Mouse (Mus musculus) c-Kit-positive CD71-positive TER-119-negative erythroid progenitor cells, embryonic 14.5 days (primary cell): ENCODE measurements around the gene Lrrc29.

ENCODE experiments used
- DNase-seq: peaks from one replicate; pipeline ENCODE4 v3.0.0-alpha.2; 2013; ENCODE audit warnings: low read depth

Gene Lrrc29

DNA sequence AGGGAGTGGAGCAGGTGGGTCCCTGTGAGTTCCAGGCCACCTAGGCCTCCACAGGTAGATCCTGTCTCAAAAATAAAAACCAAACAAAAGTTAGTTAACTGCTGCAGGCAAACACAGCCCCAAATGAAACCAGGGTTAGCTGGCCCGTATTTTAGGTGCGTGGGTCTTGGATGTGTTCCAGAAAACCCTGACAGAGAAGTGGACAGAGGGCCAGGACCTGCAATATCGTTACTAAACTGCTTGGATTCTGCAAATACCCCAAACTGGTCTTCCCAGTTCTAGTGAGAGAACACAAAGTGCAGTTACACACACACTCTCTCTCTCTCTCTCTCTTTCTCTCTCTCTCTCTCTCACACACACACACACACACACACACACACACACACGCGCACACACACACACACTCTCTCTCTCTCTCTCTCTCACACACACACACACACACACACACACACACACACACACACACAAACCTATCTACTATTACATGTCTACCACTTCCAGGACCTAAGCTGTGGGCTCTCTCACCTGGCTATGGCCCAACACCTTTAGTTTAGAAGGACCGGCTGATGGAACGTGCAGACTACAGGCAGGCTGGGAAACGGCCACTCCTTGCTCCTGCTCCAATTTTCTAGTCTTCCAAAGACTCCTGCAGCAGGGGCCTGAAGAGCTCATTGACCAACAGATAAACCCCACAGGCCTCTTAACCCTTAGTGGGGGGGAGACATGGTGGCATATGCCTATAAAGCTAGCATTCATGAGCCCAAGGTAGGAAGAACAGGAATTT lies 17.9 kb upstream of the Lrrc29 start:
- DNase-seq: no peak

DNA sequence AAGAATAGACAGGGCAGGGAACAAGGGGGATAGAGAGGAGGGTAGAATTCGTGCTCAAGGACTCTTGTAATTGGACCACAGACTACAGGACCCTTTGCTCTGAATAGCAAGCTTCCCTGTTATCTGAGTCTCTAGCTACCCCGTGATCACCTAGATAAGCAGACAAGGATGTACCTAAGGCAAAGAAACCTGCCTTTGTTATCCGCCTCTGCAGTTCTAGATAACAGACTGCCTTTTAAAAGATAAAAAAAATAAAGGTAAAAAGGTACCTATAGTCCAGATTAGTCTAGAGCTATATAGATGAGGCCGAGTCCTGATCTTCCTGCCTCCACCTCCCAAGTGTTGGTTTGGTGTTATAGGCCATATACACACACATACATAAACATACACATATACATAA lies 16.7 kb upstream of the Lrrc29 start:
- DNase-seq: no peak

DNA sequence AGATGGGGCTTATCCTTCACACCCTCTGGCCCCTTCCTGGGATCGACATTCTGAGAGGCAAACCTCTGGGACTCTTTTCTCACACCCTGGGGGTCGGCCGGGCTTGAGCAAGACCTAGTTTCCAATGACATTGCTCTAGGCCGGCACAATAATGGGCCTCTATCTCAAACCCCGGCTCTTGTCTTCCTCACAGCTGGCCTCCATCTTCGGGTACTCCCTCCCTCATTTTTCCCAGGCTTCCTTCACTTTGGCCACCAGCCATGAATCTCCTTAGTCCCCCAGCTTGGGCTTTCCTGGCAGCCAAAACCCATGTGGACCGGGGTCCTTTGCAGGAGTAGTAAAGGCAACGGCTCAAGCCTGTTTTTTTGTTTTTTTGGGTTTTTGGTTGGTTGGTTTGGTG lies 15.3 kb upstream of the Lrrc29 start:
- no peak for DNase-seq

DNA sequence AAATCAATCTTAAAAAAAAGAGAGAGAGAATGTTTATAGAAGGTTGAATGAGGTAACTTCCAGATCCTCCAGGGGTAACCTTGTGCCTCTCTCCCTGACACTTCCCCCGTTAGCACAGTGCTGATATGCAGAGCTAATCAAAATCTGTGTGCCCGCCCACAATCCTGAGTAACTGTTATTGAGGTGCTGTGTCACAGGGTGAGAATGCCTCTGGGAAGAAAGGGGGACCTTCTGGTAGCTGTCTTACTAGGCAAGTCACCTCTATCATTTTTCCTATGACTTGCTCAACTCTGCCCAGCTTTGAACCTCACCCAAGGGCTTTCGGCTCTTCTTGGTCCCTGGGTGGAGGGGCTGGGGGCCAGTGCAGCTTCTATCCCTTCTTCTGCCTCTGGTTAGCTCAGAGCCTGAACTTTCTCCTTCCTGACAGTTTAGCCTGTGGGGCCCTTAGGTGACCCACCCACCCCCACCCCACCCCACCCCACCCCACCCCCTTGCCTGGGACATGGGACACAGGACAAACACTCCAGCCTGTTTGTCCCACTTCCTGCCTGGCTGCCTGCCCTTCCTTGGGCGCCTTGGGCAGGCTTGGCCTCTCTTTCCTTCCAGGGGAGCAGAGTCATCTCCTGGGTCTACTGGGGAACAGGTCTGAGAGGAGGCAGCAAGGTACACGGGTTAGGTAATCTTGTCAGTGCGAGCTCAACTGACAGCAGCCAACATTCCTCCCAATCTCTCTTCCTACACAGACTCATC lies 14.0 kb upstream of the Lrrc29 start:
- DNase-seq: peak; percentile 56

DNA sequence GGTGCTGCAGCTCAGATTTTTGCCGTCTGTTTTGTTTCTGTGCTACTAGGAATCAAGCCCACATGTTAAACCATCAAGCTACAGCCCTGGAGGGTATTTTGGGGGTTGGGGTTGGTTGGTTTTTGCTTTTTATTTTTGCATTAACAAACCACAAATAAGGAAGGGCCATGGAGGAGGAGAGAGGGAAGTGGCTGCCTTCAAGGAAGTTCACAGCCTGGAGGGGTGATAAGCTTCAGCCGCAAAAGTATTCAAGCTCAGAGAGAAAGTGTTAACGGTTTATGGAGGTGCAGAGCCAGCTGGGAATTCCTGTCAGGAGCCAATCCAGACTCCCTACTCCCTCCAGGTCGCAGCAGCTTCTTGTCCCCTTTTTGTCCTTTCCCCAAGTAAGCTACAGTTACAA lies 12.9 kb upstream of the Lrrc29 start:
- DNase-seq: no peak

DNA sequence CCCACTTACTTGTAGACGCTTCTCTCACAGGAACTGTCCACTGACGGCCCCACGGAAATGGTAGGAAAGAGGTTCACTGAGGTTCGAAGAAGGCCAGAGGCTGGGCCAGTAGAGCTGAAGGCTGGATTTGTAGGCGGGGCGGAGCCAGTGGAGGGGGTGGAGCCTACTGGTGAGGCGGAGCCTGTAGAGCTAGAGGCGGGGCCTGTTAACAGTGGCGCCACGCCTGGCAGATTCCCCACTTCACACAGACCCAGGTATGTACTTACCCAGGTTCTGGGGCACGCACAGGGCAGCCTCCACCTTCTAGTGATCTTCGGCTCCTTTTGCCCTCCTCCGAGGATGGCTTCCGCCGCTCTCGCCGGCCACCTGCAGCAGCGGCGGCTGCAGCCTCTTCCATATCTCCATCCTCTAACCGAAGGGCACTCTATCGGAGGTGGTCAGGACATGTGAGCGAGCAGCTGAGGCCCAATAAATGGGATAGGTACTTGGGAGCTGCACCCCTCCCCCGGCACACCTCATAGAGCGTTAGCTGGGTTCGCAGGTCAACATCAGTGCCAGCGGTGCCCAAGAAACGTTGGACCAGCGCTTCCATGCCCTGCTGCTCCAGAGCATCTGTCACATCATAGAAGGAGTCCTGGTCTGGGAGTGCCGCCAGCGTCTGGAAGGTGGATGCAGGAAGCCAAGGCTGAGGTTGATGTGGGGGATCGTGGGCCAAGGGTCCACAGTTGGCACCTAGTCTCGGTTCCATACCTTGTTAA lies 10.5 kb upstream of the Lrrc29 start:
- DNase-seq: no peak

DNA sequence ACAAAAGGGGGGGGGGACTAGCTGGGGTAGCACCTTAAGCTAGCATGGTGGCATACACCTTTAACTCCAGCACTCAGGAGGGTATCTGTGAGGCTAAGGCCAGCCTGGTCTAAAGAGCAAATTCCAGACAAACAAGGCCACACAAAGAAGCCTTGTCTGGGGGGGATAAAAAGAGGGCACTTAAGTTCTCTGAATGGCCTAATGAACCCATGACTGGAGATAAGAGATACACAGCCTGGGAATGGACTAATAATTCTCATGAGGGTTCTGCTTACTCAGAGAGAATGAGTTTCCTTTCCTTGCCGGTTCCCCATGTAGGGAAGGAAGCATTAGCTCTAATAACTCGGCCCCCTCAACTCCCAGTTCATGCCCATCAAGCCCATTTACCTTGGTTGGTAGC lies 6.4 kb upstream of the Lrrc29 start:
- DNase-seq: no peak

DNA sequence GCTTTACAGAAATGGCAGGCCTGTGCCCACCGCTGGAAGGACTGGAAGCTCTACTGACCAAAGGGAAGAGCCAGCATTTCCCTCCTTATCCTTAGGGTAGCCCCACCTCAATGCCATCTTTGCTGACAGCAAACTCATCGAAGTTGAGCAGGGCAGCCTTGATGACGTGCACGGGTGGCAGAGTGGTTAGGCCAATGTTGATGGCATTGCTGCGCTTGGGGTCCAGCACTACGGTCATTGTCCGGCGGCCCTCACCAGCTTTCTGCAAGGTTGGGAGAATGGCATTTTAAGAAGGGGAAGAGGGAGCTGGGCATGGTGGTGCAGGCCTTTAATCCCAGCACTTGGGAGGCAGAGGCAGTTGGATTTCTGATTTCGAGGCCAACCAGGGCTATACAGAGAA lies 5.9 kb upstream of the Lrrc29 start:
- DNase-seq: no peak

DNA sequence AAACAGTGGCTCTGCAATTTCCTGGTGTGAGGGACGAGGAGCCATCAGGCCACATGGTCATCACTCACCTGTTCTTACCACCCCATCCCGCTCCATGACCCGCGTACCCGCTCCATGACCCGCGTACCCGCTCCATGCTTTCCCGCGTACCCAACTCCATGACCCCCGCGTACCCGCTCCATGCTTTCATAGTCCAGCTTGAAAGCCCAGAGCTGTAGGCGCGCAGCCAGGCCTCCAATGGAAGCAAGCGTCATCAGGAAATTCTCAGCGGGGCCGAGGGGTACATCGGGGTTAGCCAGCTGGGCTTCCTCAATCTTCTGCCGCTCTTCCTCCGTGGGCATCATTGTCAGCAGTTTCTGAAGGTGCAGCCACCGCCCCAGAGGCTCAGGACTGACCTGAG lies 5.4 kb upstream of the Lrrc29 start:
- DNase-seq: no peak

DNA sequence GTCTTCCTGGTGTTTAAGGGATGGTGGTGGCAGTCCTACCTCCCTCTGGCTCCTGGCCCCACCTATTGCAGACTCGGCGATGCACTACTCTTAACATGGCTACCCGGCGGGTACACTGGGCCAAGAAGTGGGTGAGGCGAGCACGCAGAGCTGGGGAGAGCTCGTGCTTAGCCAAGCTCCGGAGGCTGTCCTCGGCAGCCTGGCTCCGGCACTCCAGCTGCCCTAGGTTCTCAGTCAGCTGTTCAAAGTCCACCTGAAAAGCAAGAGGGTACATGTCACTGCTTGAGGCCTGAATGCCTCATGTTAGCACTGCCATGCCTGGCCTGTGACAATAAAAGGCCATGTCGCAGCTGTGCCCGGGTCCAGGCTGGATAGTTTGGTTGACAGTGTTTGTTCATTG lies 4.2 kb upstream of the Lrrc29 start:
- no peak for DNase-seq

DNA sequence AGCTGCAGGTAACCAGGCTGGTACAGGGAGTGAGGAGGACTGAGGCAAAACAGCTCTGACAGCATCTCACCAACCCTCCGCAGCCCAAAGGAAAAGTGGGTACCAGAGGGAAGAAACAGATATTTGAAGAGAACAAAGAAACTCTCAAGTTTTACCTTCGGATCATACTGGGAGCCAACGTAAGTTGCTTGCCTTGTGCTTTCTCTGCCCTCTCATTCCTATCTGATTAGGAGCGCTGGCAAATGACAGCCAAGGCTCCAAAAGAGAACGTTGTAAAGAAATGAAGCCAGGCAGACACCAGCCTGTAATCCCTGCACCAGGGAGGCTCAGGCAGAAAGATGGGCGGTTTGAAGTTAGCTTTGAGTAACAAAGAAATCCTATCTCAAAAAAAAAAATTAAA lies 890 bp upstream of the Lrrc29 start:
- DNase-seq: no peak

DNA sequence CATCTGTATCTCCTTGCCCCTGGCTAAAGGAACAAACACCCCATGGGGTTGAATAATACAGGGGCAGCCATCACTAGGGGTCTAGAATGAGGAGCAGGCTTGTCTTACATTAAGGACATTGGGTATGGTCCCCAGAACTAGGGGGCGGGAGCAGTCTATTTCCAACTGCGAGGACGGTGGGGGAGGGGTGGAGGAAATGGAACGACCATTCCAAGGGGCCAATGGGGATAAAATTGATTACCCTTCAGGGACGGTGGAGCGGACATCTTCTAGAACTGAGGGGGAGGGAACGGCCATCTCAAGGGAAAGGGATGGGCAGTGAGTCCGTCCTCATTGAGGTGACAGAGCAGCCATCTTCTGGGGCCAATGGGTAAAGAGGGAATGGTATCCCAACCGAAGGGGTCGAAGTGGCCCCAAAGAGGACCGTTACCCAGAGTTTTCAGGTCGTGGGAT lies 411 bp downstream of the Lrrc29 start:
- no peak for DNase-seq

DNA sequence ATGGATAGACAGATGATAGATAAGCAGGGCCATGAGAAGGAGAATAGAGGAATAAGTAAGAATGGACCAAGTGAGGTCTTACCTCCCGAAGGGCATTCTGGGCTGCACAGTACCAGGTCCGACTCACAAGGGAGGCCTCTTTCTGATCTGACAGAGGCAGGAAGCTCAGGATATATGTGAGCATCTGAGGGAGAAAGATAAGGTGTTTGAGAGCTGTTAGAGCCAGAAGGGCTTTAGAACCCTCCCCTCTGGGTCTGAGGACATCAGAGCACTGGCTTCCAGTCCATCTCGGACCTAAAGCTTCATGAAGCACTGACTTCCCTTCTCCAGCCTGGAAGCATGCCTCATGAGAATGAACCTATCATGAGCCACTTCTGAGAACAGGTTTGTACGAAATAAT lies 2.9 kb downstream of the Lrrc29 start:
- DNase-seq: no peak

DNA sequence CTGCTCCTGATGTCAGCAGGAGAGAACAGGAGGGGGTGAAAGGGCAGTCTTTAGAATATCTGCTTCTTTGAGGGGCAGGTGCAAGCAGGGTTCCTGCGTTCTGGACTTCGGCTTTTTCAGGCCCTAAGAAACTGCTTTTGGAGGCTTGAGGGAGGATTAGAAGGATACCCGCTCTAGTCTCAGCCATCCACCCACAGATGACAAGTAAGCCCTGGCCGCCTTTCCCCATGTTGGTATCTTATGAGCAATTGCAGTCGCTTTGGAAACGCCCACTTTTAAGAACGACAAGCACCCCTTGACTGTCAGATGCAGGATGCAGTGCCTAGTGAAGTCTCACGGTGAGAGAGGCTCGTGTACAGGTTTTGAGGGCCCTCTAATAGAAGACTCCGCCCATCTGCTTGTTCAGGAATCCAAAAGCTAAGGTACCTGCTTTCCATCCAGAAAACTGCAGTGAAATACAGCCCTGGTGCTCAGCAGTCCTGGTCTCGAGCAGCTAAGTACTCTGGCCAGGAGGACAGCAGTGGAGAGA lies 7.4 kb downstream of the Lrrc29 start:
- DNase-seq: no peak

DNA sequence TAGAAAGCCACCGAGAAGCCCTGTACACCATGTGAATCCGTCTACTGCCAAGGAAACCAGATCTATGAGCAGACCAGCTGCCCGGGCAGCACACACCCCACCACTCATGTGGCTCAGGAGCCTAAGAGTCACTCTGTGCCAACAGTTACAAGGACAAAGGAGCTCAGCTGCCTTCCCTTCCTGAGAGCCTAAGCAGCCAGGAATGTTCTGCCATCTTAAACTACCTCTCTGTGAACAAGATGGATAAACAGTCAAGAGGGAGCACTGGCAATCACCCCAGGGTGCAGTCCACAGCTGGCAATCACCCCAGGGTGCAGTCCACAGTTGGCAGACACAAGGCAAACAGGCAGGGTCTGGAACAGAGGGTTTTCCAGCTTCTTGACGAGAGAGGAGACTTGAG lies 8.1 kb downstream of the Lrrc29 start:
- DNase-seq: no peak

DNA sequence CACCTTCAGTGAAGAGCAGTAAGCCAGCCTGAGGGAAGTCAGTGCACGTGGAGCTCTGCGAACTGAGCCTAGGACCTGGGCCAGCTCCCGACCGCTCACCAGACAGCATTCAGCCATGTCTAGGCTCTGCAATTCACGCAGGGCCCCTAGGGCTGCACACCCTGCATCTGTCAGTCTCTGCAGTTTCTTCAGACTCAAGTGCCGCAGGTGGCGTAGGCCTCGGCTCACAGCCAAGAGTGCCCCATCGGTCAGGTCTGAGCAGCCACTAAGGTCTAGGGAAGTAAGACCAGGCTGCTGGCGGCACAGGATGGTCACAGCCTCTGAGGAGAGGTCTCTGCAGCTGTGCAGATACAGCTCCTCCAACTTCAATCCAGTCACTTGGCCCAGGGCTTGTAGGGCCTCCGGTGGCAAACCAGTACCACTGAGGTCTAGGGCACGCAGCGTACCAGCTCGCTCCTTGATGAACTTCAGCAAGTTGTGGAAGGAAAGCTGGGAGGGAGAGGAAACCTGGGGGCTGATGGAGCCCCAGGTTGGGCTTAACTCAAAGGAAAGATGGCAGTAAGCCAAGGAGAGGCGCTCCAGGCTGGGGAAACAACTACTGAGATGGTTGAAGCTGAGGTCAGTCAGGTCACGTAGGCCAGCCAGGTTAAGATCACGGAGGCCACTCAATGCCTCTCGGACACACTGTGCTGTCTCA lies 10.9 kb downstream of the Lrrc29 start:
- no peak for DNase-seq

DNA sequence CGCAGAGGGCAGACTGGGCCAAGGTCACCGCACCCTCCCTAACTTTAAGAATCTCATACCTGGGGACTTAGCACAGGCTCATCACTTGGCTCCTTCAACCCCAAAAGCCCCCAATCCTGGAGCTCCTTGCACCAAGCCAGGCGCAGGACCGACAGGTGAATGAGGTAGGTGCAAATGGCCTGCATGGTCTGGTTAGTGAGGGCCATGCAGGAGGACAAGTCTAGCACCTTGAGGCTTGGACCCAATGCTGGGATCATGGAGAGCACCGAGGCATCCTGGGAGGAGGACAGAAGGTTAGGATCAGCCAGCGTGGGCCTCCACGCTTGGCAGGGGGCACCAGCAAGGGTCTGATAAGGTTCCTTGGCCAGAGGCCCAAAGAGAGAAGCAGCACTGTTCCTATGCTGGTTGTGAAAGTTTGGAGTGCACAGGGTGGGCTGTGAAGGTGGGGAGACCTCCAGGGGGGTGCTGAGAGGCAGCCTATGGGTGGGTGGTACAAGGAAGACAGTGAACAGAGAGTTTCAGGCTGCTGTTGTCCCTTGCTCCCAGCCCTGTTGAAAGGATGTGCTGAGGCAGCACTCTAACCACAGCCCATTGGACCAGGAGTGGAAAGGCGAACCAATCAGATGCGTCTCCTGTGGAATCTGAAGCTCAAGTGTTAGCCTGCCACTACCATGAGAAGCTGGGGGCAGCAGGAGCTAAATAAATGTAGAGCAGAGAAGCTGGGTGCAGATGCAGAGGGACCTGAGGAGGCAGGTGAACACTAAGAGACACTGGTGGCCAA lies 12.3 kb downstream of the Lrrc29 start:
- DNase-seq: no peak

DNA sequence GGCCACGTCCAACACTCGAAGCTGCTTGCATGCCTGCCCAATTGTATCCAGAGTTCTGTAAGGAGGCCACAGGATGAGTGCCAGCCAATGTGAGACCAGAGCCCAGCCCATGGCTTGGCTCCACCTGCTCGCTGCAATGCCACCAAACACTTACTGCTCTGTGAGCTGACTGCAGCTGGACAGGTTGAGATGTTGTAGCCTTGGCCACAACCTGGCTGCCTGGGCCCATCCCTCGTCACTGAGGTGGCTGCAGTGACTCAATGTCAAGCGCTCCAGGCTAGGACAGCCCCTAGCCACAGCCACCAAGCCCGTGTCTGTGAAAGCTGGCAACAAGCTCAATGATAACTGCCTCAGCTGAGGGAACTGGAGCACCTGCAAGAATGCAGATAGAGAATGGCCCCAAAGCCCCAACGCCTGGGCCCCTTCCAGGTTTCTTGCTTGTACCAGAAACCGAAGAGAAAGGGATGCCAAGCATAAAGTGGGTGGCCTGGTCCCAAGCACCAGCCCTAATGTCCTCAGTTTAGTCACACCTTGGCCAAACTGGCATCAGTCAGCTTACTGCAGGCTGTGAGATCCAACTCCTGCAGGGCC lies 13.1 kb downstream of the Lrrc29 start:
- no peak for DNase-seq

DNA sequence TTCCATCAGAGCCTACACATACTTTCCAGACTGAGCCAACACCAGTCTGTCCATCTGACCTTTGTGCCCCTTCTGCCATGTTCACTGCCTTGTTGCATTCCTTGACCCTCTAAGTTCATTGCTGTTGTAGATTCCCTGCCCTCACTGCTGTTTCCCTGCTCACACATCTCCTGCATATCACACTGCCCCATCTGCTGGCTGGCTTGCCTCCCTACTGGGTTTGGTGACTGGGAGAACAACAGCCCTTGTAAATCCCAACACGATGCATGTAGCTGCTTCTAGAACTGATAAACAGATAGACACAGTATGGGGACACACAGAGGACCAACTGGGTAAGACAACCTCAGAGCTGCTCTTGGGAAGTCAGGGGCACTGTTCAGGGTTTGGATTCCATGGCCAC lies 14.4 kb downstream of the Lrrc29 start:
- DNase-seq: no peak

DNA sequence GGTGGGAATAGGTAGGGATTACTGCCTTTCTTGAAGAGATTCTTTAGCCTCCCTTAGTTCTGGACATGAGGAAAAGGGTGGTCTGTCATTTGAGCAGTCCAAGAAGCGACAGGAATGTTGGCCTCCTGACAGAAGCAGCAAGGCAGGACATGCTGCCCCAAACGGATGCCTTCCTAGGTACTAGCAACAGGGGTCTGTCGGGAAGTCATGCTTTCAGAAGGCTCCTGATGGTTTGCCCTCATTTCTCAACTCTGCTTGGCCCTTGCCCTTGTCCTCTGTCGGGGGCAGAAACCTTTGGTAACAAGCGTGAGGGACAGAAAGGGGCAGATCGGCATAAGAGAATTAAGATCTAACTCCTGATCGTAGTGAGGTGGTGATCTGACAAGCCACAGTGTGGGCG lies 16.0 kb downstream of the Lrrc29 start:
- no peak for DNase-seq
